In genomic region chr10:3870828-3871227, GRCm38 (mm10) we compare ENCODE assay signal across 25 mouse cellular contexts.
A peak's percentile ranks its signal among the peaks of the same experiment; 100 is the strongest.
DNase-seq lines count a peak whose midpoint lies in the region; ATAC-seq lines count a peak whose summit lies in the region.
"Had no signal": no experiment of that assay in that cellular context is flagged by ENCODE, and none has a peak within 500 bp of the region (broad histone marks: within the 10 kb centered on the region; RNA-seq: fewer than 3 reads in every experiment).

No protein-coding gene starts in this region.

- H3K4me1 ChIP-seq in lung, embryonic 15.5 days = peaks cover 4% of the 10 kb centered on the region; the same call in 1 of the 2 replicates
- 0 out of 2 replicates have a peak, but pooled peaks cover 5% of the 10 kb centered on the region for H3K4me1 ChIP-seq in kidney, embryonic 15.5 days
- H3K4me1 ChIP-seq: forebrain, embryonic 12.5 days; heart, embryonic 12.5 days; hindbrain, embryonic 13.5 days; midbrain, embryonic 15.5 days; neural tube, embryonic 15.5 days; stomach, embryonic 15.5 days had no signal

- H3K27ac ChIP-seq in lung, embryonic 15.5 days = 0 out of 2 replicates have a peak overlapping the region, but pooled peaks have one; percentile 29
- 0 out of 2 replicates have a peak overlapping the region, but pooled peaks have one; percentile 14 for H3K27ac ChIP-seq in kidney, embryonic 15.5 days
- H3K27ac ChIP-seq: forebrain, embryonic 12.5 days; gastrocnemius, adult 2 months; hindbrain, embryonic 13.5 days; liver, embryonic 14.5 days; midbrain, embryonic 15.5 days; neural tube, embryonic 15.5 days; stomach, embryonic 15.5 days had no signal

- no peaks in the 10 kb centered on the region for H3K9me3 ChIP-seq in lung, embryonic 15.5 days
- H3K9me3 ChIP-seq in kidney, embryonic 15.5 days (replicated peaks) = no peaks in the 10 kb centered on the region
- H3K9me3 ChIP-seq: forebrain, embryonic 12.5 days; heart, embryonic 12.5 days; hindbrain, embryonic 13.5 days; midbrain, embryonic 15.5 days; neural tube, embryonic 15.5 days; stomach, embryonic 15.5 days had no signal

- H3K9ac ChIP-seq in lung, embryonic 15.5 days = no peak overlapping the region
- no peak overlapping the region for H3K9ac ChIP-seq in kidney, embryonic 15.5 days
- H3K9ac ChIP-seq: forebrain, embryonic 12.5 days; heart, embryonic 12.5 days; hindbrain, embryonic 13.5 days; liver, embryonic 14.5 days; midbrain, embryonic 15.5 days; neural tube, embryonic 15.5 days; stomach, embryonic 15.5 days had no signal

- H3K27me3 ChIP-seq in lung, embryonic 15.5 days = no peaks in the 10 kb centered on the region
- no peaks in the 10 kb centered on the region for H3K27me3 ChIP-seq in kidney, embryonic 15.5 days
- H3K27me3 ChIP-seq: CH12.LX; forebrain, embryonic 12.5 days; heart, embryonic 12.5 days; hindbrain, embryonic 13.5 days; midbrain, embryonic 15.5 days; neural tube, embryonic 15.5 days; stomach, embryonic 15.5 days had no signal

- H3K4me2 ChIP-seq in lung, embryonic 15.5 days = no peak overlapping the region
- H3K4me2 ChIP-seq in kidney, embryonic 15.5 days = no peak overlapping the region
- H3K4me2 ChIP-seq: forebrain, embryonic 12.5 days; heart, embryonic 12.5 days; hindbrain, embryonic 13.5 days; midbrain, embryonic 15.5 days; neural tube, embryonic 15.5 days; stomach, embryonic 15.5 days had no signal

- 35% methylated on average over 5 of the region's 5 CpGs for WGBS in lung, embryonic 15.5 days
- WGBS in kidney, embryonic 15.5 days = 64% methylated on average over 5 of the region's 5 CpGs

- no peaks in the 10 kb centered on the region for H3K36me3 ChIP-seq in lung, embryonic 15.5 days
- peaks cover 14% of the 10 kb centered on the region for H3K36me3 ChIP-seq in kidney, embryonic 15.5 days
- H3K36me3 ChIP-seq: midbrain, embryonic 15.5 days; neural tube, embryonic 15.5 days had no signal

- DNase-seq in lung, postnatal 14 days = no peak
- DNase-seq in kidney, postnatal 4 days = peak; percentile 39 to 61
- DNase-seq in cerebellum, postnatal 10 days = no peak
- no peak for DNase-seq in adrenal gland, postnatal 10 days
- DNase-seq in urinary bladder, postnatal 10 days (ENCODE audit: low spot score) = no peak
- DNase-seq: cerebellum, adult 8-10 months; gastrocnemius, adult 2 months; heart, adult 11 months; heart, postnatal 14 days; left cerebral cortex, postnatal 4 days; right cerebral cortex, postnatal 25 days; thymus, adult 18-20 months; thymus, postnatal 4 days had no signal

- no peak overlapping the region for H3K4me3 ChIP-seq in lung, embryonic 15.5 days
- no peak overlapping the region for H3K4me3 ChIP-seq in kidney, embryonic 15.5 days (replicated peaks)
- H3K4me3 ChIP-seq: forebrain, embryonic 12.5 days; gastrocnemius, adult 2 months; heart, embryonic 12.5 days; hindbrain, embryonic 13.5 days; midbrain, embryonic 15.5 days; myocyte; neural tube, embryonic 15.5 days; stomach, embryonic 15.5 days had no signal

- no peak; the same call in 1 of the 2 replicates for ATAC-seq in lung, embryonic 15.5 days (ENCODE audit: borderline replicate concordance, extremely low read depth, low FRiP score, low TSS enrichment)
- ATAC-seq in kidney, embryonic 15.5 days (replicated peaks; ENCODE audit: low FRiP score) = no peak
- ATAC-seq: inflammation-experienced regulatory T-cells, adult 6 months; midbrain, embryonic 15.5 days had no signal

Comparison
In these comparisons a context has a peak if more than half of its experiments do, and no peak if none do; other contexts are left out.
1. DNase-seq: peak in kidney, postnatal 4 days (2 of 2); none in lung, postnatal 14 days (single experiment), cerebellum, postnatal 10 days (0 of 2), adrenal gland, postnatal 10 days (single experiment) and urinary bladder, postnatal 10 days (single experiment).